In the genomic region with DNA sequence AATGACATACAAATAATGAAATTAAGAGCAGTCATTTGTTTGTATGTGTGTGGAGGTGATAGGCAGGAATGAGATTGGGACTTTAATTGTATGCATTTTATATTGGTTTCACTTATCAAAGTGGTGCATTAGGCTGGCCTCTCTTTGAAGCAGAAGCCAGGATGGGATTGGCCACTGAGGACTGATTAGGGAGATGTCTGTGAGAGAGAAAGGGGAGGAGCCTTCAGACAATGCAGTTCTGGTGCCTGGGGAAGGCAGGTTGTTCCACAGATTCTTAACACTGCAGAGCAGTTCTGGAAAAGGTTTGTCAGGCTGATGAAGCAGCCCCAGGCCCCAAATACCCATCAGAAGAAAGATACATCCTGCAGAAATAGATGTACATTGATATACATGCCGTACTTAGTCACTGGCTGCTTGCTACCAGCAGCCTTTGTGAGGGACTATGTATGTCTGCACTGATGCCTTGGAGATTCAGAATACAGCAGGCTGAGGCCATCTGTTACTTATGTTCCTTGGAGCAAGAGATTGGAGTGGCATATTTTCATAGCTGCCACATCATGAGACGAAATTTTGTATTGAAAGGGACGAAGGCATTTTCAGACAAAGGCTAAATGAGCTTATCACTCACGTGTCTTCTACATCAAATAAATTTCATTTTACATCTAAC, we compare ENCODE assay signal across 12 mouse cellular contexts. TPM values are rescaled to one million over a fixed set of nuclear protein-coding genes. Genes with fewer than 3 reads are reported as not detected.
A peak's percentile ranks its signal among the peaks of the same experiment; 100 is the strongest.
DNase-seq lines count a peak whose midpoint lies in the region; ATAC-seq and TF ChIP-seq lines count a peak whose summit lies in the region.
"Had no signal": no experiment of that assay in that cellular context is flagged by ENCODE, and none has a peak within 500 bp of the region (broad histone marks: within the 10 kb centered on the region; RNA-seq: fewer than 3 reads in every experiment).

No protein-coding gene starts in this region.

- H3K4me3 ChIP-seq in forebrain, embryonic 14.5 days (ENCODE audit: low read depth, low read length) = no peak overlapping the region
- no peak overlapping the region for H3K4me3 ChIP-seq in intestine, postnatal 0 days (ENCODE audit: low read depth, low read length)
- H3K4me3 ChIP-seq in heart, embryonic 12.5 days = no peak overlapping the region
- H3K4me3 ChIP-seq: embryonic facial prominence, embryonic 13.5 days had no signal

- H3K9me3 ChIP-seq in forebrain, embryonic 14.5 days (replicated peaks; ENCODE audit: control insufficient read depth, low read length) = no peaks in the 10 kb centered on the region
- no peaks in the 10 kb centered on the region for H3K9me3 ChIP-seq in intestine, postnatal 0 days (ENCODE audit: control insufficient read depth)
- no peaks in the 10 kb centered on the region for H3K9me3 ChIP-seq in heart, embryonic 12.5 days (replicated peaks)
- H3K9me3 ChIP-seq: embryonic facial prominence, embryonic 13.5 days had no signal

- H3K9ac ChIP-seq in forebrain, embryonic 14.5 days (ENCODE audit: low read length) = no peak overlapping the region
- H3K9ac ChIP-seq in intestine, postnatal 0 days (ENCODE audit: low read depth, low read length) = no peak overlapping the region
- H3K9ac ChIP-seq in heart, embryonic 12.5 days = no peak overlapping the region
- H3K9ac ChIP-seq: embryonic facial prominence, embryonic 13.5 days; liver, embryonic 14.5 days had no signal

- intact Hi-C loops in left cerebral cortex, postnatal 25 days (cut with DNase I) = no loop called here

- no peak for TF ChIP-seq CTCF in intestine, postnatal 0 days (IDR thresholded peaks at IDR 0.05; ENCODE audit: low read depth)

- no peaks in the 10 kb centered on the region for H3K4me1 ChIP-seq in forebrain, embryonic 14.5 days (ENCODE audit: control insufficient read depth, insufficient read depth, low read length)
- H3K4me1 ChIP-seq in intestine, postnatal 0 days (replicated peaks; ENCODE audit: control insufficient read depth, insufficient read depth, low read length) = no peaks in the 10 kb centered on the region
- H3K4me1 ChIP-seq in heart, embryonic 12.5 days (replicated peaks) = no peaks in the 10 kb centered on the region
- H3K4me1 ChIP-seq: embryonic facial prominence, embryonic 13.5 days had no signal

- no peaks in the 10 kb centered on the region for H3K36me3 ChIP-seq in forebrain, embryonic 14.5 days (ENCODE audit: control insufficient read depth, insufficient read depth, low read length)
- no peaks in the 10 kb centered on the region for H3K36me3 ChIP-seq in intestine, postnatal 0 days (ENCODE audit: control insufficient read depth, insufficient read depth)
- H3K36me3 ChIP-seq in heart, embryonic 12.5 days = no peaks in the 10 kb centered on the region
- H3K36me3 ChIP-seq: embryonic facial prominence, embryonic 13.5 days had no signal

- H3K27ac ChIP-seq in forebrain, embryonic 14.5 days (ENCODE audit: low read depth, low read length) = peak overlapping the region; percentile 87
- H3K27ac ChIP-seq in intestine, postnatal 0 days (ENCODE audit: low read depth, low read length) = no peak overlapping the region
- H3K27ac ChIP-seq in heart, embryonic 12.5 days (ENCODE audit: poor library complexity, severe bottlenecking) = no peak overlapping the region
- H3K27ac ChIP-seq: embryonic facial prominence, embryonic 13.5 days; kidney, postnatal 0 days; liver, embryonic 14.5 days had no signal

- no peaks in the 10 kb centered on the region for H3K27me3 ChIP-seq in forebrain, embryonic 14.5 days (replicated peaks; ENCODE audit: control insufficient read depth, insufficient read depth, low read length)
- no peaks in the 10 kb centered on the region for H3K27me3 ChIP-seq in intestine, postnatal 0 days (replicated peaks; ENCODE audit: control insufficient read depth, insufficient read depth, low read length)
- H3K27me3 ChIP-seq in heart, embryonic 12.5 days (replicated peaks) = no peaks in the 10 kb centered on the region
- H3K27me3 ChIP-seq: embryonic facial prominence, embryonic 13.5 days had no signal

- 62% methylated on average over 4 of the region's 4 CpGs for WGBS in forebrain, embryonic 14.5 days
- 77% methylated on average over 4 of the region's 4 CpGs for WGBS in intestine, postnatal 0 days
- WGBS in heart, embryonic 12.5 days = 67% methylated on average over 4 of the region's 4 CpGs

- ATAC-seq in forebrain, embryonic 14.5 days = peak; percentile 90
- peak; percentile 93 for ATAC-seq in megakaryocyte-erythroid progenitor cell, adult 5-6 weeks (replicated peaks; ENCODE audit: low FRiP score, low TSS enrichment, poor library complexity, severe bottlenecking)
- ATAC-seq in intestine, postnatal 0 days = no peak
- ATAC-seq in heart, embryonic 12.5 days (ENCODE audit: insufficient number of reproducible peaks, low FRiP score) = no peak
- ATAC-seq: activated CD4-positive, CD25-positive, alpha-beta regulatory T cell, adult 4 months had no signal

- no peak overlapping the region for H3K4me2 ChIP-seq in forebrain, embryonic 14.5 days (ENCODE audit: low read length)
- no peak overlapping the region for H3K4me2 ChIP-seq in intestine, postnatal 0 days (replicated peaks; ENCODE audit: low read depth)
- no peak overlapping the region for H3K4me2 ChIP-seq in heart, embryonic 12.5 days
- H3K4me2 ChIP-seq: embryonic facial prominence, embryonic 13.5 days had no signal

- DNase-seq in left cerebral cortex, postnatal 25 days (ENCODE audit: low spot score in 2 of 2) = peak; percentile 7 to 38
- no peak for DNase-seq in left cerebral cortex, adult 11 months (ENCODE audit: low spot score)
- peak; percentile 58 for DNase-seq in forebrain, embryonic 14.5 days (ENCODE audit: low spot score)
- DNase-seq in adrenal gland, adult 8-10 months = no peak
- DNase-seq in testis, postnatal 14 days (ENCODE audit: low spot score) = no peak

RNA-seq across cellular contexts. Expression of a gene that starts 29.9 kb away (rescaled TPM):
- 10 to 100 TPM; 81.2 to 83.1 TPM for total RNA-seq in left cerebral cortex, postnatal 25 days (2021)
- 17.8 and 18.6 TPM in 2 replicates for polyA plus RNA-seq in forebrain, embryonic 14.5 days (2014; fragmentation: Nextera tagmentation; extraction: Ambion mirVana)
- 61.8 TPM in 2 replicates for total RNA-seq in megakaryocyte-erythroid progenitor cell, adult 5-6 weeks (2014; fragmentation: Nextera tagmentation)
- total RNA-seq in megakaryocyte-erythroid progenitor cell, adult 5-6 weeks (2017) = 24.1 and 25.8 TPM in 2 replicates
- polyA plus RNA-seq in intestine, postnatal 0 days (2015; fragmentation: Nextera tagmentation; extraction: Ambion mirVana) = 5.5 and 5.7 TPM in 2 replicates
- total RNA-seq in adrenal gland, adult 8-10 months (2022) = 10 to 100 TPM; 21.1 to 27.4 (median 24.6) TPM
- polyA plus RNA-seq in heart, embryonic 12.5 days (2016; fragmentation: Nextera tagmentation; extraction: Ambion mirVana) = 30.2 and 32.6 TPM in 2 replicates

Comparison
In these comparisons a context has a peak if more than half of its experiments do, and no peak if none do; other contexts are left out.
1. DNase-seq: peak in left cerebral cortex, postnatal 25 days (2 of 2) and forebrain, embryonic 14.5 days (single experiment); none in left cerebral cortex, adult 11 months (single experiment), adrenal gland, adult 8-10 months (single experiment) and testis, postnatal 14 days (single experiment).
2. ATAC-seq: peak in forebrain, embryonic 14.5 days (single experiment) and megakaryocyte-erythroid progenitor cell, adult 5-6 weeks (single experiment); none in intestine, postnatal 0 days (single experiment) and heart, embryonic 12.5 days (single experiment).